Mouse (Mus musculus) liver, embryonic 14.5 days (tissue): ENCODE measurements around the gene Gper1.

Experiments used
- CTCF ChIP-seq: IDR thresholded peaks from 2 replicates; pipeline ENCODE4 v1.5.1; 2016; ENCODE audit warnings: antibody characterized with exemption, low read depth, control low read depth
- EP300 ChIP-seq: IDR thresholded peaks from 2 replicates; pipeline ENCODE4 v1.6.1; 2016; ENCODE audit warnings: antibody characterized with exemption, low read depth

DNA sequence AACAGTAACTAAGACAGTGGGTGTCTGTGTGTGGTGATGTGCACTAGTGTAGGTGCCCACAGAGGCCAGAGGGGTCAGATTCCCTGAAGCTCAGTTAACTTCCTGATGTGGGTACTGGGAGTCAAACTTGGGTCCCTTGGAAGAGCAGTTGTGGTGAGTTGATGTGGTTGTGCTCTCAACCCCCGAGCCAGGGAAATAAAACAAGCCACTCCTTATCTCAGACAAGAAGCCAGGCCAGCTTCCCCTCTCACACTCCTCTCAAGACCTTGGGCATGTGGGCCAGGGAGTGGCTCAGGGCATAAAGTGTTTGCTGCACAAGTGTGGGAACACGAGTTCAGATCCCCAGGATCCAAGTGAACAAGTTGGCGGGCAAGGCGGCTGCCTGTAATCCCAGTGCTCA lies 43.9 kb downstream of the Gper1 start:
- TF ChIP-seq CTCF: no peak
- TF ChIP-seq EP300: no peak
